Mouse (Mus musculus) forebrain, embryonic 16.5 days (tissue): ENCODE measurements around the gene Tigd3. TPM values are rescaled to one million over a fixed set of nuclear protein-coding genes. Genes with fewer than 3 reads are reported as not detected.

Experiments used
- ATAC-seq: fragments of 200-750 bp; cut with Nextera tagmentation; 2 replicates; pipeline ENCODE4 v1.8.0; 2017; ENCODE audit warnings: mild to moderate bottlenecking, moderate library complexity
- H3K27ac ChIP-seq: fragments of 300-500 bp; sonication (generic); 2 replicates; pipeline ENCODE4 v1.5.1; 2014; ENCODE audit warnings: low read length, control low read depth
- H3K27me3 ChIP-seq: fragments of 300-500 bp; sonication (generic); replicated peaks from 2 replicates; pipeline ENCODE4 v1.6.1; 2014; ENCODE audit warnings: low read length; ENCODE audit not compliant: control insufficient read depth, insufficient read depth
- H3K36me3 ChIP-seq: fragments of 300-500 bp; sonication (generic); 2 replicates; pipeline ENCODE4 v1.6.1; 2014; ENCODE audit not compliant: control insufficient read depth, insufficient read depth
- H3K4me1 ChIP-seq: fragments of 300-500 bp; sonication (generic); replicated peaks from 2 replicates; pipeline ENCODE4 v1.6.1; 2014; ENCODE audit warnings: low read length; ENCODE audit not compliant: control insufficient read depth, insufficient read depth
- H3K4me2 ChIP-seq: fragments of 300-500 bp; sonication (generic); 2 replicates; pipeline ENCODE4 v1.6.1; 2014; ENCODE audit warnings: mild to moderate bottlenecking, low read length, control low read depth
- H3K4me3 ChIP-seq: fragments of 300-500 bp; sonication (generic); replicated peaks from 2 replicates; pipeline ENCODE4 v1.5.1; 2014; ENCODE audit warnings: mild to moderate bottlenecking, low read length, control low read depth
- H3K9ac ChIP-seq: fragments of 300-500 bp; sonication (generic); replicated peaks from 2 replicates; pipeline ENCODE4 v1.6.1; 2014; ENCODE audit warnings: low read depth, low read length, control low read depth
- H3K9me3 ChIP-seq: fragments of 300-500 bp; sonication (generic); 2 replicates; pipeline ENCODE4 v1.6.1; 2016; ENCODE audit warnings: low read length; ENCODE audit not compliant: control insufficient read depth
- WGBS: fragments of 180-500 bp; shearing (Covaris S2); extraction: QIAGEN DNeasy Blood & Tissue Kit; methylation state at CpG from one replicate; pipeline ENCODE4 v1.1.7; 2014; 5-methylcytosine and 5-hydroxymethylcytosine counted together
- polyA plus RNA-seq: library from polyadenylated mRNA; unstranded; fragments of >200 nt; fragmentation: Nextera tagmentation; extraction: Ambion mirVana; gene quantifications from 2 replicates; pipeline ENCODE4 v1.2.1, GENCODE M21; 2015

Gene Tigd3
- polyA plus RNA-seq, 1 experiment from 2014 or later, result 13.7 TPM

DNA sequence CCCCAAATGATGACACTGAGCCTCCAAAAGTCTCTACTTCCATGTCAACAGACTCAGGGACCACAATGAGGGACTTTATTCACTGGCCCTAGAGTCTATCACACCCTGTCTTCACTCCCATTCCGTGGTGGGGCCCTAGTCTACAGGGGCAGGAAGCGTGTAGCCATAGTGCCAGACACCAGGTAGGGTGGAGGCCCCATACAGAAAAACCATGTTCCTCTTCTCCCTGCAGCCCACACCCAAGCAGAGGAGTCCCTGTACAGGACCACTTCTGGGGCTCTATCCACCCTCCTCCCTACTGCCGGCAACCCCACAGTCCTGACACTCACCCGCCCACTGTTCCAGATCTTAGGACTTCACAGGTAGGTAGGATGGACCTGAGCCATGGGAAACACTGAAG is 21.4 kb downstream of the Tigd3 start:
- 88% methylated on average over 4 of the region's 4 CpGs for WGBS
- H3K4me3 ChIP-seq, result no peak overlapping the region
- H3K9ac ChIP-seq, result no peak overlapping the region

DNA sequence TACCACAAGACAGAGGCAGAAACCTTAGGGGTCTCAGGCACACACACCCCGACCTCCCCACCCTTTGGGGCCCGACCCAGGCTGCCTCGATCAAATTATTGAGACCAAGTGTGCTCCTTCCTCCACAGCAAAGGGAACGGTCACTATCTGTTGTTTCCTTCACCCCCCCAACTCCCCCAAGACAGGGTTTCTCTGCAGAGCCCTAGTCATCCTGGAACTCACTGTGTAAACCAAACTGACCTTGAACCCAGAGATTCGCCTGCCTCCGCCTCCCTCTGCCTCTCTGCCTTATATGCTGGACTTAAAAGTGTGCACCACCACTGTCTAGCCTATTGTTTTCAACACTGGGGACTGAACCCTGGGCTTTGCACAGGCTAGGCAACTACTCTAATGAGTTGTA is 22.3 kb downstream of the Tigd3 start:
- Histone ChIP-seq H3K36me3 (0 out of 2 replicates have a peak, but pooled peaks cover 5% of the 10 kb centered on the region), H3K9me3 (no peaks in the 10 kb centered on the region), H3K27ac (no peak overlapping the region), H3K27me3 (no peaks in the 10 kb centered on the region), H3K4me1 (peaks cover 20% of the 10 kb centered on the region), H3K9ac (no peak overlapping the region), H3K4me2 (no peak overlapping the region), H3K4me3 (no peak overlapping the region)
- ATAC-seq, result no peak
- WGBS, result 51% methylated on average over 6 of the region's 6 CpGs

More for the DNA sequence above, 21.4 kb downstream of the Tigd3 start:
- no peaks in the 10 kb centered on the region for H3K27me3 ChIP-seq
- no peaks in the 10 kb centered on the region for H3K9me3 ChIP-seq
- no peak overlapping the region for H3K27ac ChIP-seq
- 0 out of 2 replicates have a peak, but pooled peaks cover 5% of the 10 kb centered on the region for H3K36me3 ChIP-seq
- H3K4me1 ChIP-seq, result peaks cover 20% of the 10 kb centered on the region
- no peak for ATAC-seq
- no peak overlapping the region for H3K4me2 ChIP-seq

DNA sequence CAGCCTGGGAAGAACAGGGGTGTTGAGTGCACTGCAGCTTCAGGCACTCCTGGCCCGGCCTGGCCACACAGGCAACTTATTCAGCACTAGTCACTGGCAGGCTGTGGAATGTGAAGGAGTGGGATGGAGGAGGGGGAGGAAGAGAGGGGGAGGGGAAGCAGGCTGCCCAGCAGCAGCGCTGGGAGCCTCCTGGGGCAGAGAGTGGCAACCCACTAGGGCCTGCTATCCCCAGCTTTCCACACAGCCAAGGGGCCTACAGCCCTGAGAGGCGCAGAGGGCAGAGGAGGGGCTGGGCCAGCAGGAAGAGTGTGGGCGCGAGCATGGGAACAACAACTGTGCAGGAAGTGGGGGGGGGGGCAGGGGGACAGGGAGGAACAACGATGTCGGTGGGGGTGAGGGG is 22.7 kb downstream of the Tigd3 start:
- 0 out of 2 replicates have a peak, but pooled peaks cover 5% of the 10 kb centered on the region for H3K36me3 ChIP-seq
- H3K27me3 ChIP-seq, result no peaks in the 10 kb centered on the region
- no peaks in the 10 kb centered on the region for H3K9me3 ChIP-seq
- no peak overlapping the region for H3K4me2 ChIP-seq
- peaks cover 20% of the 10 kb centered on the region for H3K4me1 ChIP-seq
- no peak overlapping the region for H3K4me3 ChIP-seq
- WGBS, result 9% methylated on average over 7 of the region's 7 CpGs
- no peak overlapping the region; the same call in 1 of the 2 replicates for H3K9ac ChIP-seq
- ATAC-seq, result 0 out of 2 replicates have a peak, but pooled peaks have one; percentile 14
- no peak overlapping the region for H3K27ac ChIP-seq

DNA sequence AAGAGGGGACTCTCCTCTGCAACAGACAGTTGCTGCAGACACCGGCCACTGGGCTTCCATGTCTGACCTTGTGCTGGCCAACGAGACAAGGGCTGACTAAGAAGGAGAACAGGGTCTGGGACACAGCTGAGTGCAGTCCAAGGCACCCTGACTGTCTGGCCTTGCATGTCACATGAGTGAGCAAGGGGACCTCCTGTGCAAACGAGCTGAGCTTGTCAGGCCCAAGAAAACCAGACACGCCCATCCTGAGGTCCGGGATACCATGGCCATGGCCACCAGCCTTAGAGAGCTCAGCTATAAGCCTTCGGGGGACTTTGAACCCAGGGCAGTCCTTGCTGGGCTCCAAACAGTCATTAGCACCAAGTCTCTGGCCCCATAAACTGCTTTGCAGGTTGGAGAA is 25.9 kb downstream of the Tigd3 start:
- WGBS, result 91% methylated on average over 6 of the region's 6 CpGs
- Histone ChIP-seq H3K4me1 (peaks cover 5% of the 10 kb centered on the region), H3K9me3 (no peaks in the 10 kb centered on the region), H3K27ac (no peak overlapping the region), H3K9ac (no peak overlapping the region), H3K4me3 (no peak overlapping the region), H3K4me2 (no peak overlapping the region), H3K27me3 (no peaks in the 10 kb centered on the region), H3K36me3 (peaks cover 12% of the 10 kb centered on the region)
- ATAC-seq, result no peak

DNA sequence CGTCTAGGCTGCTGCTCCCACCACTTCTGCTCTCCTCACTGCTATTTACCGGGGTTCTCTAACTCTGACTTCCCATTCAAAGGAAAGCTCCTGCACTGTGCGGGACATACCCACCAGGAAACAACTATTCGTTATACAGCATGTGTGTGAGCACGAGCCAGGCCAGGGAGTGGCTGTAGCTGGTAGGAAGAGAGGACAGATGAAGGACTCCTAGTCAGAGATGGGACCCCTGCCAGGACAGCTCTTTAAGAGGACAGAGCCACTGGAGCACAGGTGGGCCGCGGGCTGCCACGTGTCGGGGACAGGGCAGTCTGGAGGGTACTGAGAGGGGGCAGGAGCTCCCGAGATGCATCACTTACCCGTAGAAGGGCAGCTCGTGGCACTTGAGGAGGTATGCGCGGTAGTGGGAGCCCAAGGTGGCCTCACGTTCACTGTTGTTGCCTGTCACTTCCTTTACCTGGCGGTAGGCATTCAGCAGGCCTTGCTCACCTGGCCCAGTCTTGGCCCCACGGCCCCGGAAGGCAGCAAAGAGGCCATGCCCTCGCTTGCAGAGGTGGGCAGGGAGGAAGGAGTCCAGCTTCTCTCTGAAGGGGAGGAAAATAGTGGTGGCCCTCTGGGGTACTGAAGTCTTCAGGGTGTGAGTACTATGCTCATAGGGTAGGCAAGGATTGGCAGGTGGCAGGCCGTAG is 29.1 kb downstream of the Tigd3 start:
- ATAC-seq, result no peak
- Histone ChIP-seq H3K27me3 (no peaks in the 10 kb centered on the region), H3K4me3 (no peak overlapping the region), H3K4me2 (no peak overlapping the region), H3K27ac (no peak overlapping the region), H3K9me3 (no peaks in the 10 kb centered on the region), H3K4me1 (no peaks in the 10 kb centered on the region), H3K9ac (no peak overlapping the region), H3K36me3 (peaks cover 16% of the 10 kb centered on the region)
- WGBS, result 86% methylated on average over 20 of the region's 20 CpGs

DNA sequence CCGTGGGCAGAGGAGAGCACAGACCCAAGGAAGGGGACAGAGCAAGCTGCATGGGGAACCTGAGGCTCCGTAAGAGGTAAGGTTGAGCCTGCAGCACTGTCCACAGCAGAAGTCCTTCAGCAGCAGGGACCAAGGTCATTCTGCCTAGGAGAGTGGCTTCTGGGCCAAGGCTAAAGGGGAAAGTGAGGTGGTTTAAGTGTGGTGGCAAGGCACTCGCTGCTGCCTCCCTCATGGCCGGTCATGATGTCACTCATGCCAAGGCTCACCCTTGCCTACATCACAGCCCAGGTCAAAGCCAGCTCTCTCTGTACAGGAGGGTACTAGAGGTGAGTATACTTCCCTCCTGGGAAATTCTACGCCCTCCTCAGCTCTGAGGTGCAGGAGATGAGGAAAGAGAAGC is 30.2 kb downstream of the Tigd3 start:
- no peaks in the 10 kb centered on the region for H3K27me3 ChIP-seq
- no peak overlapping the region for H3K27ac ChIP-seq
- H3K9ac ChIP-seq, result no peak overlapping the region
- H3K4me1 ChIP-seq, result no peaks in the 10 kb centered on the region
- ATAC-seq, result no peak
- H3K4me2 ChIP-seq, result no peak overlapping the region
- no peak overlapping the region for H3K4me3 ChIP-seq
- peaks cover 18% of the 10 kb centered on the region for H3K36me3 ChIP-seq
- no peaks in the 10 kb centered on the region for H3K9me3 ChIP-seq
- 96% methylated on average over 5 of the region's 5 CpGs for WGBS

DNA sequence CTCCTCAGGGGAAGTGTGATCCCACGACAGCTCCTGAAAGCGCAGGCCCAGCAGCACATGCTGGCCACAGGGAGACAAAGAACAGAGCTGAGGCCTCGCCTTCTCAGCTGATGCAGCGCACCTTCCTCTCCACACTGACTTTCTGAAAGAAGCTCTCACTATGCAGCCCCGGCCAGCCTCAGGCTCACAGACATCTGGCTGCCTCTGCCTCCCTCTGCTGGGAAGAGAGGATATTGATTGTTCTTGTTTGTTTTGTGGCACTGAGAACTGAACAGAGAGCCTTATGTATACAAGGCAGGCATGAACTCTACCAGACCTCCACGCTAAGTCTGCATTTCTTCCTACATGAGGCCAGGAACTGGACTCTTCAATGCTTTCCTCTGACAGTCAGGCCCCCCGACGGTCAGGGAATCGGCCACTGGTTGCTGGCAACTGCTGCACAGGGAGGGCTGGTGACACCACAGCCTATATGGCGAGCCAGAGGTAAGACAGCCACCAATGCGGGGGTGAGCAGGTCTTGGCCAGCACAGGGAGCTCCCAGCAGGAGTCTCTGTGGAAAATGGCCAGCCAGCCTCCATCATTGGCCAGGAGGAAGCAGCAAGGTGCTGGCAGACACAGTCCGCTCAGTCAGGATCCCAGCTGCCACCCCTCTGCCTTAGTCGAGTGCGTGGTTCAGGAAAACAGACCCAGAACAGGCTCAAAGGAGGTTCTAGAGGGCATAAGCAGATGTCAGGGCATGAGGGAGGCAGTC is 31.4 kb downstream of the Tigd3 start:
- Histone ChIP-seq H3K4me2 (no peak overlapping the region), H3K4me3 (no peak overlapping the region), H3K27ac (no peak overlapping the region), H3K27me3 (no peaks in the 10 kb centered on the region), H3K4me1 (no peaks in the 10 kb centered on the region), H3K9ac (no peak overlapping the region), H3K9me3 (no peaks in the 10 kb centered on the region), H3K36me3 (peaks cover 16% of the 10 kb centered on the region)
- 96% methylated on average over 14 of the region's 14 CpGs for WGBS
- no peak for ATAC-seq

DNA sequence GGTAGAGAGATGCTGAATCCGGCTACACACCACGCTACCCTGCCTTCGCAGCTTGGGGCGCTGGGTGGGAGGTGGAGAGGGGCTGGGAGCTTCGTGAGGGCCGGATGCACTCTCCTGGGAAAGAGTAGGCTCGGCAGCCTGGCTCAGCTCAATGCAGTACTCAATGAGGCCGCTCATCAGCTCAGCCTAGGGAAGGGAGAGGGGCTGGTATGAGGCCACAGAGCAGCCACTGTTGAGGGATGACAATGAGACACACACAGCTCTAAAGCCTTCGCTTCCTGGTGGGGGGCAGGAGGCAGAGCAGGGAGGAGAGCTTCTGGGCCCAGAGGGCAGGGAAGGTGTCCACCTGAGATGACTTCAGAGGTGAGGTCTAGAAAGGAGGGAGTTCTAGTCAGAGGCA is 37.3 kb downstream of the Tigd3 start:
- no peaks in the 10 kb centered on the region for H3K27me3 ChIP-seq
- H3K9me3 ChIP-seq, result no peaks in the 10 kb centered on the region
- peaks cover 2% of the 10 kb centered on the region; the same call in 1 of the 2 replicates for H3K4me1 ChIP-seq
- H3K36me3 ChIP-seq, result peaks cover 4% of the 10 kb centered on the region; the same call in 1 of the 2 replicates
- H3K27ac ChIP-seq, result no peak overlapping the region
- H3K9ac ChIP-seq, result no peak overlapping the region
- no peak for ATAC-seq
- WGBS, result 85% methylated on average over 9 of the region's 9 CpGs
- no peak overlapping the region for H3K4me3 ChIP-seq
- H3K4me2 ChIP-seq, result no peak overlapping the region

DNA sequence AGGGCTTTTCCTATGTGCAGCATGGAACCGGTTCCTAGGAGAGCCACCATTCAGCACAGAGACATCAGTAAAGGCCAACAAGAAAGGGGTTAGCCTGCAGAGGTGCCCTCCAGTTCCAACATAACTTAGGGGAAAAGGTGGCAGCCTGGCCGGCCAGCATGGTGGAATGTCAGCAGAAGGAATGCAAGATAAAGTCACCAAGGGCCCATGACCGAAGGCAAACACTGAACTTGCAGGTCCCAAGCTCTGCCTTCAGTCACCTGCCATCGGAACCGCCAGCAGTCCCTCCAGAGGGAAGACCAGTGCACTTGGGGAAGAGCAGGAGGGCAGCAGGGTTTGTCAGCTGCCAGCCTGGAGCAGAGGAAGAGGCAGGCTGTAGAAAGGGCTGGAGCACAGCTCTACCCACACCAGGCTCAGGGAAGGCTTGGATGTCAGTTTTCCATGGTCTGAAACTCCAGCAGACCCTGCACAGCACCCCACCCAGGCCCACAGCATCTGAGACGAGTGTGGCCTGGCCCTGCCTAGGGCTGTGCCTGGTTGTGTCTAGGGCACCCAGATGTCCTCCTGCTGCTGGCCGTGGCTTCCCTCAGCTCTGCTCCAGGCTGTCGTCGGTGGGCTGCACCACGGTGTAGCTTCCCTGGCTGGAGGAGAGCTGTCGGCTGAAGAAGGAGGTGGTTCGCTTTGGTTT is 41.8 kb downstream of the Tigd3 start:
- no peak for ATAC-seq
- peaks cover 31% of the 10 kb centered on the region for H3K4me1 ChIP-seq
- peaks cover 2% of the 10 kb centered on the region; the same call in 1 of the 2 replicates for H3K36me3 ChIP-seq
- no peak overlapping the region for H3K4me3 ChIP-seq
- H3K9me3 ChIP-seq, result no peaks in the 10 kb centered on the region
- H3K9ac ChIP-seq, result peak overlapping the region; percentile 43; the same call in 1 of the 2 replicates
- no peaks in the 10 kb centered on the region for H3K27me3 ChIP-seq
- 89% methylated on average over 12 of the region's 12 CpGs for WGBS
- H3K27ac ChIP-seq, result no peak overlapping the region
- H3K4me2 ChIP-seq, result no peak overlapping the region
